8 mouse cellular contexts compared by ENCODE assay signal in genomic region chr7:80231971-80232488, GRCm38 (mm10). TPM values are rescaled to one million over a fixed set of nuclear protein-coding genes. Genes with fewer than 3 reads are reported as not detected.
DNase-seq lines count a peak whose midpoint lies in the region; ATAC-seq and TF ChIP-seq lines count a peak whose summit lies in the region.

No protein-coding gene starts in this region.

- peak overlapping the region; percentile 40; the same call in 1 of the 2 replicates for H3K27ac ChIP-seq in heart, embryonic 12.5 days (ENCODE audit: poor library complexity, severe bottlenecking)
- no peak overlapping the region for H3K27ac ChIP-seq in hindbrain, embryonic 11.5 days (ENCODE audit: low read depth, low read length)
- H3K27ac ChIP-seq in liver, adult 2 months (replicated peaks; ENCODE audit: insufficient read depth, low read depth, low read length) = peak overlapping the region; percentile 74
- 0 out of 2 replicates have a peak overlapping the region, but pooled peaks have one; percentile 33 for H3K27ac ChIP-seq in neural tube, embryonic 15.5 days (replicated peaks)

- CTCF ChIA-PET in Patski (lab: Charles Lee) = interaction anchor here (1.1 to 2.1 kb wide), 3 partner anchors 14 to 91 kb away, joined by 3 to 7 read pairs (median 4); partner anchors contain the start of gene Ttll13

- H3K4me1 ChIP-seq in heart, embryonic 12.5 days (replicated peaks) = peaks cover 10% of the 10 kb centered on the region
- no peaks in the 10 kb centered on the region for H3K4me1 ChIP-seq in hindbrain, embryonic 11.5 days (replicated peaks; ENCODE audit: control insufficient read depth, insufficient read depth, low read length)
- H3K4me1 ChIP-seq in liver, adult 2 months (ENCODE audit: control insufficient read depth, insufficient read depth, low read length) = peaks cover 9% of the 10 kb centered on the region
- H3K4me1 ChIP-seq in neural tube, embryonic 15.5 days = peaks cover 35% of the 10 kb centered on the region

- peak overlapping the region; percentile 73 for H3K4me3 ChIP-seq in heart, embryonic 12.5 days
- peak overlapping the region; percentile 52 for H3K4me3 ChIP-seq in hindbrain, embryonic 11.5 days (ENCODE audit: low read depth, low read length)
- peak overlapping the region; percentile 67 for H3K4me3 ChIP-seq in liver, adult 2 months (ENCODE audit: insufficient read depth, low read depth, low read length)
- H3K4me3 ChIP-seq in neural tube, embryonic 15.5 days (replicated peaks) = peak overlapping the region; percentile 79

- TF ChIP-seq POLR2A in liver, adult 2 months (IDR thresholded peaks at IDR 0.05; ENCODE audit: extremely low read depth, insufficient read depth, low read length) = no peak

- H3K79me2 ChIP-seq in liver, adult 2 months (ENCODE audit: control insufficient read depth, insufficient read depth, low read length) = peaks cover 13% of the 10 kb centered on the region; the same call in 1 of the 2 replicates

- no peak; the same call in 1 of the 2 replicates for ATAC-seq in heart, embryonic 12.5 days (ENCODE audit: insufficient number of reproducible peaks, low FRiP score)
- peak; percentile 67 for ATAC-seq in Patski
- ATAC-seq in hindbrain, embryonic 11.5 days (ENCODE audit: low FRiP score) = no peak; the same call in 1 of the 2 replicates
- no peak; the same call in 1 of the 2 replicates for ATAC-seq in neural tube, embryonic 15.5 days (ENCODE audit: low FRiP score)

- DNase-seq in heart, adult 8-10 months (ENCODE audit: low spot score) = no peak
- DNase-seq in Patski (ENCODE audit: low read depth, low spot score) = no peak
- no peak for DNase-seq in hindbrain, embryonic 11.5 days (ENCODE audit: low spot score)
- DNase-seq in liver, adult 2 months (ENCODE audit: extremely low read depth, low read depth, low spot score) = peak; percentile 87
- no peak for DNase-seq in embryo, embryonic 11 days
- DNase-seq in frontal cortex, postnatal 14 days (ENCODE audit: low spot score in 2 of 2) = no peak

- H3K4me2 ChIP-seq in heart, embryonic 12.5 days = peak overlapping the region; percentile 89
- H3K4me2 ChIP-seq in hindbrain, embryonic 11.5 days (replicated peaks; ENCODE audit: low read depth, low read length) = peak overlapping the region; percentile 55
- H3K4me2 ChIP-seq in neural tube, embryonic 15.5 days = peak overlapping the region; percentile 91

- H3K36me3 ChIP-seq in heart, embryonic 12.5 days = peaks cover 12% of the 10 kb centered on the region
- no peaks in the 10 kb centered on the region; the same call in 1 of the 2 replicates for H3K36me3 ChIP-seq in hindbrain, embryonic 11.5 days (ENCODE audit: control insufficient read depth, insufficient read depth, low read length)
- peaks cover 4% of the 10 kb centered on the region for H3K36me3 ChIP-seq in liver, adult 2 months (ENCODE audit: control insufficient read depth, insufficient read depth, low read length)
- H3K36me3 ChIP-seq in neural tube, embryonic 15.5 days = peaks cover 9% of the 10 kb centered on the region

- in situ Hi-C loops in Patski (cut with MboI; ENCODE audit: low pct_unique_long_range_greater_than_20kb) = no loop called here

- POLR2A ChIA-PET in Patski (lab: Charles Lee) = interaction anchor here (1.1 to 1.7 kb wide), 2 partner anchors 29 to 46 kb away, joined by 3 to 4 read pairs; partner anchors contain the start of gene Ngrn

- no peaks in the 10 kb centered on the region for H3K27me3 ChIP-seq in heart, embryonic 12.5 days (replicated peaks)
- no peaks in the 10 kb centered on the region for H3K27me3 ChIP-seq in Patski
- no peaks in the 10 kb centered on the region for H3K27me3 ChIP-seq in hindbrain, embryonic 11.5 days (ENCODE audit: control insufficient read depth, insufficient read depth, low read length)
- H3K27me3 ChIP-seq in liver, adult 2 months (ENCODE audit: control insufficient read depth, insufficient read depth, low read length) = no peaks in the 10 kb centered on the region
- H3K27me3 ChIP-seq in neural tube, embryonic 15.5 days (replicated peaks) = peaks cover 6% of the 10 kb centered on the region; the same call in 1 of the 2 replicates

- under 1% methylated on average over 29 of the region's 29 CpGs for WGBS in heart, embryonic 12.5 days
- 2% methylated on average over 29 of the region's 29 CpGs for WGBS in hindbrain, embryonic 11.5 days
- WGBS in liver, adult 2 months = under 1% methylated on average over 29 of the region's 29 CpGs
- 2% methylated on average over 29 of the region's 29 CpGs for WGBS in neural tube, embryonic 15.5 days

- TF ChIP-seq CTCF in Patski (IDR thresholded peaks at IDR 0.05) = no peak
- TF ChIP-seq CTCF in liver, adult 2 months (IDR thresholded peaks at IDR 0.05; ENCODE audit: low read depth, low read length) = no peak

- H3K9me3 ChIP-seq in heart, embryonic 12.5 days (replicated peaks) = no peaks in the 10 kb centered on the region
- H3K9me3 ChIP-seq in hindbrain, embryonic 11.5 days (ENCODE audit: control insufficient read depth, low read length) = no peaks in the 10 kb centered on the region
- no peaks in the 10 kb centered on the region for H3K9me3 ChIP-seq in neural tube, embryonic 15.5 days (replicated peaks)

- peak overlapping the region; percentile 79 for H3K9ac ChIP-seq in heart, embryonic 12.5 days
- peak overlapping the region; percentile 35; the same call in 1 of the 2 replicates for H3K9ac ChIP-seq in hindbrain, embryonic 11.5 days (ENCODE audit: low read depth, low read length)
- H3K9ac ChIP-seq in liver, adult 2 months (ENCODE audit: low read depth, low read length) = peak overlapping the region; percentile 83
- H3K9ac ChIP-seq in neural tube, embryonic 15.5 days (replicated peaks) = peak overlapping the region; percentile 78

RNA-seq across cellular contexts. Expression of gene Cib1, which starts 0.6 kb away (rescaled TPM):
- polyA plus RNA-seq in heart, embryonic 12.5 days (2016; fragmentation: Nextera tagmentation; extraction: Ambion mirVana) = 43.4 and 47.3 TPM in 2 replicates
- total RNA-seq in heart, adult 8-10 months (2022) = 10 to 100 TPM; 12.7 to 19.1 (median 16.5) TPM
- polyA plus RNA-seq in Patski (2021) = 120 TPM
- polyA plus RNA-seq in hindbrain, embryonic 11.5 days (2014; fragmentation: Nextera tagmentation; extraction: Ambion mirVana) = 58.9 and 61.7 TPM in 2 replicates
- total RNA-seq in liver, adult 2 months (2014; rRNA removed) = 51.7 and 62.5 TPM in 2 replicates
- 108 and 114 TPM in 2 replicates for polyA plus RNA-seq in liver, adult 2 months (2012; rRNA removed)
- 32.2 and 59.5 TPM in 2 replicates for polyA plus RNA-seq in neural tube, embryonic 15.5 days (2015; fragmentation: Nextera tagmentation; extraction: Ambion mirVana)

RNA-seq across cellular contexts. Expression of gene Gdpgp1, which starts 0.6 kb away (rescaled TPM):
- 3.6 and 3.9 TPM in 2 replicates for polyA plus RNA-seq in heart, embryonic 12.5 days (2016; fragmentation: Nextera tagmentation; extraction: Ambion mirVana)
- 1 to 10 TPM; 1.7 to 2.1 (median 2.0) TPM for total RNA-seq in heart, adult 8-10 months (2022)
- polyA plus RNA-seq in Patski (2021) = 4.0 TPM
- polyA plus RNA-seq in hindbrain, embryonic 11.5 days (2014; fragmentation: Nextera tagmentation; extraction: Ambion mirVana) = 5.0 and 5.6 TPM in 2 replicates
- 1.2 and 1.9 TPM in 2 replicates for total RNA-seq in liver, adult 2 months (2014; rRNA removed)
- polyA plus RNA-seq in liver, adult 2 months (2012; rRNA removed) = 2.1 and 2.2 TPM in 2 replicates
- 4.6 and 5.5 TPM in 2 replicates for polyA plus RNA-seq in neural tube, embryonic 15.5 days (2015; fragmentation: Nextera tagmentation; extraction: Ambion mirVana)

RNA-seq across cellular contexts. Expression of gene Ttll13, which starts 14.1 kb away (rescaled TPM):
- polyA plus RNA-seq in heart, embryonic 12.5 days (2016; fragmentation: Nextera tagmentation; extraction: Ambion mirVana) = 0.26 and 0.37 TPM in 2 replicates
- under 1 TPM; 0.19 to 0.72 (median 0.24) TPM for total RNA-seq in heart, adult 8-10 months (2022)
- 0.73 TPM for polyA plus RNA-seq in Patski (2021)
- polyA plus RNA-seq in hindbrain, embryonic 11.5 days (2014; fragmentation: Nextera tagmentation; extraction: Ambion mirVana) = 1.1 and 1.4 TPM in 2 replicates
- total RNA-seq in liver, adult 2 months (2014; rRNA removed) = 0.40 and 0.46 TPM in 2 replicates
- 0.57 and 0.95 TPM in 2 replicates for polyA plus RNA-seq in liver, adult 2 months (2012; rRNA removed)
- polyA plus RNA-seq in neural tube, embryonic 15.5 days (2015; fragmentation: Nextera tagmentation; extraction: Ambion mirVana) = 2.0 and 2.4 TPM in 2 replicates

RNA-seq across cellular contexts. Expression of gene Ngrn, which starts 29.0 kb away (rescaled TPM):
- polyA plus RNA-seq in heart, embryonic 12.5 days (2016; fragmentation: Nextera tagmentation; extraction: Ambion mirVana) = 43.0 and 43.4 TPM in 2 replicates
- total RNA-seq in heart, adult 8-10 months (2022) = 10 to 100 TPM; 26.2 to 28.6 (median 27.2) TPM
- polyA plus RNA-seq in Patski (2021) = 37.2 TPM
- 49.5 and 51.6 TPM in 2 replicates for polyA plus RNA-seq in hindbrain, embryonic 11.5 days (2014; fragmentation: Nextera tagmentation; extraction: Ambion mirVana)
- 25.2 and 29.7 TPM in 2 replicates for total RNA-seq in liver, adult 2 months (2014; rRNA removed)
- polyA plus RNA-seq in liver, adult 2 months (2012; rRNA removed) = 15.5 and 16.8 TPM in 2 replicates
- polyA plus RNA-seq in neural tube, embryonic 15.5 days (2015; fragmentation: Nextera tagmentation; extraction: Ambion mirVana) = 65.6 and 68.2 TPM in 2 replicates

RNA-seq across cellular contexts. Expression of gene Vps33b, which starts 37.4 kb away (rescaled TPM):
- 11.1 and 12.4 TPM in 2 replicates for polyA plus RNA-seq in heart, embryonic 12.5 days (2016; fragmentation: Nextera tagmentation; extraction: Ambion mirVana)
- 1 to 10 TPM; 5.6 to 9.0 (median 7.2) TPM for total RNA-seq in heart, adult 8-10 months (2022)
- polyA plus RNA-seq in Patski (2021) = 24.6 TPM
- polyA plus RNA-seq in hindbrain, embryonic 11.5 days (2014; fragmentation: Nextera tagmentation; extraction: Ambion mirVana) = 16.6 and 25.2 TPM in 2 replicates
- total RNA-seq in liver, adult 2 months (2014; rRNA removed) = 5.7 and 9.1 TPM in 2 replicates
- 4.8 and 6.1 TPM in 2 replicates for polyA plus RNA-seq in liver, adult 2 months (2012; rRNA removed)
- polyA plus RNA-seq in neural tube, embryonic 15.5 days (2015; fragmentation: Nextera tagmentation; extraction: Ambion mirVana) = 27.8 and 28.9 TPM in 2 replicates
